Comparison of ENCODE assay signal across 8 mouse cellular contexts in the genomic region with DNA sequence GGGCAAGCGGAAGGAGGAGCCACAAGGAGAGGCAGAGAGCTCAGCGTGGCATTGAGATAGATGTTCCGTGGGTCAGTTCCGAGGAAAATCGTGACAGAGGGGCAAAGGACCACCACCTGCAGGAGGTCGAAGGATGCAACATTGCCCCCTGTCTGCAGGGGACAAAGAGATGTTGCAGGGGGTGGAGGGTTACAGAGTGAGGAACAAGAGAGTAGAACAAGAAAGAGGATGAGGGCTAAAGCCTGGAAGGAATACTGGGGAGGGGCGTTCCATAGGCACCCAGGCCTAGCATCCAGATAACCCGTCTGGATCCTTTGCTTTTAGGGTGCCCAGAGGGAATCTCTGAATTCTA. TPM values are rescaled to one million over a fixed set of nuclear protein-coding genes. Genes with fewer than 3 reads are reported as not detected.
DNase-seq lines count a peak whose midpoint lies in the region; ATAC-seq and TF ChIP-seq lines count a peak whose summit lies in the region.

No protein-coding gene starts in this region.

- intact Hi-C loops in gastrocnemius, postnatal 36 days (cut with DNase I): no loop called here

- peaks cover 95% of the 10 kb centered on the region for H3K27me3 ChIP-seq in embryonic facial prominence, embryonic 15.5 days
- peaks cover 70% of the 10 kb centered on the region for H3K27me3 ChIP-seq in intestine, embryonic 16.5 days (replicated peaks; ENCODE audit: control insufficient read depth, insufficient read depth, low read length)
- H3K27me3 ChIP-seq in neural tube, embryonic 12.5 days (replicated peaks): peaks cover 94% of the 10 kb centered on the region

- H3K9ac ChIP-seq in embryonic facial prominence, embryonic 15.5 days: no peak overlapping the region
- H3K9ac ChIP-seq in intestine, embryonic 16.5 days (ENCODE audit: low read depth, low read length): no peak overlapping the region
- H3K9ac ChIP-seq in neural tube, embryonic 12.5 days: no peak overlapping the region

- peaks cover 42% of the 10 kb centered on the region for H3K4me1 ChIP-seq in embryonic facial prominence, embryonic 15.5 days
- H3K4me1 ChIP-seq in intestine, embryonic 16.5 days (ENCODE audit: control insufficient read depth, insufficient read depth, low read length): peaks cover 30% of the 10 kb centered on the region
- H3K4me1 ChIP-seq in neural tube, embryonic 12.5 days: peaks cover 43% of the 10 kb centered on the region

- H3K27ac ChIP-seq in layer of hippocampus, adult 2 months: no peak overlapping the region
- H3K27ac ChIP-seq in embryonic facial prominence, embryonic 15.5 days (replicated peaks): no peak overlapping the region
- no peak overlapping the region for H3K27ac ChIP-seq in intestine, embryonic 16.5 days (ENCODE audit: low read length)
- no peak overlapping the region for H3K27ac ChIP-seq in neural tube, embryonic 12.5 days

- 8% methylated on average over 8 of the region's 8 CpGs for WGBS in embryonic facial prominence, embryonic 15.5 days
- WGBS in intestine, embryonic 16.5 days: 12% methylated on average over 8 of the region's 8 CpGs
- 6% methylated on average over 8 of the region's 8 CpGs for WGBS in neural tube, embryonic 12.5 days

- DNase-seq in layer of hippocampus, adult 2 months (ENCODE audit: low spot score in 2 of 2): no peak
- no peak for DNase-seq in layer of hippocampus, postnatal 10 days (ENCODE audit: low spot score in 2 of 2)
- no peak for DNase-seq in frontal cortex, postnatal 14 days (ENCODE audit: low spot score in 2 of 2)
- no peak for DNase-seq in B cell, adult 2 months
- no peak for DNase-seq in gastrocnemius, postnatal 36 days

- no peak for ATAC-seq in embryonic facial prominence, embryonic 15.5 days (ENCODE audit: insufficient number of reproducible peaks, low FRiP score, low TSS enrichment, low read depth)
- peak; percentile 18 for ATAC-seq in intestine, embryonic 16.5 days
- peak; percentile 21; the same call in 1 of the 2 replicates for ATAC-seq in neural tube, embryonic 12.5 days (ENCODE audit: low FRiP score, low read depth)

- H3K9me3 ChIP-seq in embryonic facial prominence, embryonic 15.5 days (replicated peaks): no peaks in the 10 kb centered on the region
- H3K9me3 ChIP-seq in intestine, embryonic 16.5 days (ENCODE audit: control insufficient read depth, low read length): no peaks in the 10 kb centered on the region
- H3K9me3 ChIP-seq in neural tube, embryonic 12.5 days: no peaks in the 10 kb centered on the region

- H3K36me3 ChIP-seq in embryonic facial prominence, embryonic 15.5 days: no peaks in the 10 kb centered on the region
- no peaks in the 10 kb centered on the region for H3K36me3 ChIP-seq in intestine, embryonic 16.5 days (ENCODE audit: control insufficient read depth, insufficient read depth, low read length)
- H3K36me3 ChIP-seq in neural tube, embryonic 12.5 days: no peaks in the 10 kb centered on the region

- TF ChIP-seq CTCF in layer of hippocampus, adult 2 months (conservative IDR thresholded peaks at IDR 0.05): peak; percentile 50

- peak overlapping the region; percentile 84 for H3K4me2 ChIP-seq in embryonic facial prominence, embryonic 15.5 days (replicated peaks)
- peak overlapping the region; percentile 80 for H3K4me2 ChIP-seq in intestine, embryonic 16.5 days (ENCODE audit: low read depth, low read length)
- H3K4me2 ChIP-seq in neural tube, embryonic 12.5 days (replicated peaks): peak overlapping the region; percentile 67

- H3K4me3 ChIP-seq in layer of hippocampus, adult 2 months: peak overlapping the region; percentile 30; the same call in 1 of the 2 replicates
- peak overlapping the region; percentile 44 for H3K4me3 ChIP-seq in embryonic facial prominence, embryonic 15.5 days (replicated peaks)
- H3K4me3 ChIP-seq in intestine, embryonic 16.5 days (ENCODE audit: low read length): peak overlapping the region; percentile 49
- no peak overlapping the region for H3K4me3 ChIP-seq in neural tube, embryonic 12.5 days

RNA-seq across cellular contexts. Expression of gene C1ql1, which starts 0.5 kb away (rescaled TPM):
- 10 to 100 TPM; 17.5 to 18.5 TPM for total RNA-seq in layer of hippocampus, adult 2 months (2021)
- total RNA-seq in layer of hippocampus, postnatal 10 days (2021): 10 to 100 TPM; 32.3 to 37.5 TPM
- polyA plus RNA-seq in embryonic facial prominence, embryonic 15.5 days (2015; fragmentation: Nextera tagmentation; extraction: Ambion mirVana): 2.7 and 4.1 TPM in 2 replicates
- 0.53 and 2.3 TPM in 2 replicates for polyA plus RNA-seq in intestine, embryonic 16.5 days (2015; fragmentation: Nextera tagmentation; extraction: Ambion mirVana)
- 2.9 and 3.8 TPM in 2 replicates for polyA plus RNA-seq in neural tube, embryonic 12.5 days (2016; fragmentation: Nextera tagmentation; extraction: Ambion mirVana)
- total RNA-seq in gastrocnemius, postnatal 36 days (2021): under 1 TPM in 1 of 2 experiments, not detected in 1; 0.17 TPM

RNA-seq across cellular contexts. Expression of gene Kif18b, which starts 22.0 kb away (rescaled TPM):
- total RNA-seq in layer of hippocampus, adult 2 months (2021): under 1 TPM; 0.27 to 0.74 TPM
- 1 to 10 TPM; 2.6 TPM for total RNA-seq in layer of hippocampus, postnatal 10 days (2021)
- 8.0 and 8.8 TPM in 2 replicates for polyA plus RNA-seq in embryonic facial prominence, embryonic 15.5 days (2015; fragmentation: Nextera tagmentation; extraction: Ambion mirVana)
- 6.8 and 7.4 TPM in 2 replicates for polyA plus RNA-seq in intestine, embryonic 16.5 days (2015; fragmentation: Nextera tagmentation; extraction: Ambion mirVana)
- polyA plus RNA-seq in neural tube, embryonic 12.5 days (2016; fragmentation: Nextera tagmentation; extraction: Ambion mirVana): 5.9 and 8.3 TPM in 2 replicates
- under 1 TPM; 0.17 to 0.46 TPM for total RNA-seq in gastrocnemius, postnatal 36 days (2021)

RNA-seq across cellular contexts. Expression of gene Gfap, which starts 46.3 kb away (rescaled TPM):
- total RNA-seq in layer of hippocampus, adult 2 months (2021): 100 to 1,000 TPM; 332 to 341 TPM
- total RNA-seq in layer of hippocampus, postnatal 10 days (2021): 100 to 1,000 TPM; 273 to 295 TPM
- 0.39 and 0.51 TPM in 2 replicates for polyA plus RNA-seq in embryonic facial prominence, embryonic 15.5 days (2015; fragmentation: Nextera tagmentation; extraction: Ambion mirVana)
- 0.09 and 0.38 TPM in 2 replicates for polyA plus RNA-seq in intestine, embryonic 16.5 days (2015; fragmentation: Nextera tagmentation; extraction: Ambion mirVana)
- polyA plus RNA-seq in neural tube, embryonic 12.5 days (2016; fragmentation: Nextera tagmentation; extraction: Ambion mirVana): 0.08 and 0.11 TPM in 2 replicates
- not detected for total RNA-seq in gastrocnemius, postnatal 36 days (2021)

Comparison
In these comparisons a context has a peak if more than half of its experiments do, and no peak if none do; other contexts are left out.
1. RNA of gene C1ql1, which starts 0.5 kb away (total RNA-seq): 32.3 to 37.5 TPM in layer of hippocampus, postnatal 10 days and 17.5 to 18.5 TPM in layer of hippocampus, adult 2 months; 0.17 TPM in gastrocnemius, postnatal 36 days; every median in the first group is over 10 times any median in the second.
2. RNA of gene Gfap, which starts 46.3 kb away (total RNA-seq): 332 to 341 TPM in layer of hippocampus, adult 2 months and 273 to 295 TPM in layer of hippocampus, postnatal 10 days; not detected in gastrocnemius, postnatal 36 days; every median in the first group is over 100 times any median in the second.
3. Peak in every context shown above with its lines, with median percentiles within 50 percentile points of each other: H3K4me2 ChIP-seq.